ENCODE assay signal across 8 mouse cellular contexts in genomic region chr1:88424602-88425252, GRCm38 (mm10). TPM values are rescaled to one million over a fixed set of nuclear protein-coding genes. Genes with fewer than 3 reads are reported as not detected.
A peak's percentile ranks its signal among the peaks of the same experiment; 100 is the strongest.
DNase-seq lines count a peak whose midpoint lies in the region; ATAC-seq and TF ChIP-seq lines count a peak whose summit lies in the region.

No protein-coding gene starts in this region.

- peak; percentile 97 for TF ChIP-seq CTCF in kidney, postnatal 0 days (IDR thresholded peaks at IDR 0.05; ENCODE audit: low read depth)

- no peak overlapping the region for H3K4me3 ChIP-seq in kidney, postnatal 0 days (replicated peaks; ENCODE audit: low read depth, low read length)
- H3K4me3 ChIP-seq in liver, embryonic 11.5 days (ENCODE audit: low read depth, low read length): no peak overlapping the region
- H3K4me3 ChIP-seq in neural tube, embryonic 12.5 days: no peak overlapping the region
- no peak overlapping the region for H3K4me3 ChIP-seq in stomach, embryonic 15.5 days (replicated peaks)

- 25% methylated on average over 8 of the region's 8 CpGs for WGBS in kidney, postnatal 0 days
- WGBS in liver, embryonic 11.5 days: 23% methylated on average over 8 of the region's 8 CpGs
- 24% methylated on average over 8 of the region's 8 CpGs for WGBS in neural tube, embryonic 12.5 days
- 21% methylated on average over 8 of the region's 8 CpGs for WGBS in stomach, embryonic 15.5 days

- H3K9ac ChIP-seq in kidney, postnatal 0 days (ENCODE audit: low read depth, low read length): no peak overlapping the region
- no peak overlapping the region for H3K9ac ChIP-seq in liver, embryonic 11.5 days (ENCODE audit: low read depth, low read length)
- H3K9ac ChIP-seq in neural tube, embryonic 12.5 days: no peak overlapping the region
- no peak overlapping the region for H3K9ac ChIP-seq in stomach, embryonic 15.5 days

- H3K4me2 ChIP-seq in kidney, postnatal 0 days (ENCODE audit: low read length): no peak overlapping the region
- no peak overlapping the region for H3K4me2 ChIP-seq in liver, embryonic 11.5 days
- no peak overlapping the region for H3K4me2 ChIP-seq in neural tube, embryonic 12.5 days (replicated peaks)
- no peak overlapping the region for H3K4me2 ChIP-seq in stomach, embryonic 15.5 days

- H3K27me3 ChIP-seq in kidney, postnatal 0 days (ENCODE audit: insufficient read depth, low read length): no peaks in the 10 kb centered on the region; the same call in 1 of the 2 replicates
- H3K27me3 ChIP-seq in liver, embryonic 11.5 days (replicated peaks; ENCODE audit: control insufficient read depth, insufficient read depth, low read length): no peaks in the 10 kb centered on the region
- H3K27me3 ChIP-seq in neural tube, embryonic 12.5 days (replicated peaks): no peaks in the 10 kb centered on the region
- no peaks in the 10 kb centered on the region for H3K27me3 ChIP-seq in stomach, embryonic 15.5 days (replicated peaks)

- H3K27ac ChIP-seq in kidney, postnatal 0 days: no peak overlapping the region
- no peak overlapping the region for H3K27ac ChIP-seq in liver, embryonic 11.5 days (ENCODE audit: low read depth, low read length)
- no peak overlapping the region for H3K27ac ChIP-seq in neural tube, embryonic 12.5 days
- H3K27ac ChIP-seq in stomach, embryonic 15.5 days: no peak overlapping the region

- peak; percentile 81 to 82 for DNase-seq in B cell, adult 2 months
- peak; percentile 87 for DNase-seq in adrenal gland, postnatal 10 days
- DNase-seq in embryo, embryonic 9.5 days (ENCODE audit: extremely low spot score): peak; percentile 80
- DNase-seq in kidney, postnatal 0 days (ENCODE audit: low spot score): peak; percentile 77
- peak; percentile 72 for DNase-seq in liver, embryonic 11.5 days (ENCODE audit: low spot score)

- ATAC-seq in granulocyte monocyte progenitor cell, adult 5-6 weeks (replicated peaks; ENCODE audit: poor library complexity, severe bottlenecking): peak; percentile 86
- peak; percentile 52; the same call in 1 of the 2 replicates for ATAC-seq in kidney, postnatal 0 days (replicated peaks; ENCODE audit: low FRiP score, low read depth)
- ATAC-seq in liver, embryonic 11.5 days (replicated peaks; ENCODE audit: low FRiP score): no peak
- ATAC-seq in neural tube, embryonic 12.5 days (ENCODE audit: low FRiP score, low read depth): peak; percentile 66; the same call in 1 of the 2 replicates
- ATAC-seq in stomach, embryonic 15.5 days (ENCODE audit: insufficient read depth, low FRiP score, low read depth): peak; percentile 11; the same call in 1 of the 2 replicates

- no peaks in the 10 kb centered on the region for H3K9me3 ChIP-seq in kidney, postnatal 0 days (replicated peaks; ENCODE audit: low read length)
- H3K9me3 ChIP-seq in liver, embryonic 11.5 days (ENCODE audit: control insufficient read depth, low read length): no peaks in the 10 kb centered on the region
- no peaks in the 10 kb centered on the region for H3K9me3 ChIP-seq in neural tube, embryonic 12.5 days
- H3K9me3 ChIP-seq in stomach, embryonic 15.5 days: no peaks in the 10 kb centered on the region

- H3K4me1 ChIP-seq in kidney, postnatal 0 days (replicated peaks; ENCODE audit: insufficient read depth, low read length): no peaks in the 10 kb centered on the region
- H3K4me1 ChIP-seq in liver, embryonic 11.5 days (replicated peaks; ENCODE audit: control insufficient read depth, insufficient read depth, low read length): no peaks in the 10 kb centered on the region
- H3K4me1 ChIP-seq in neural tube, embryonic 12.5 days: 0 out of 2 replicates have a peak, but pooled peaks cover 5% of the 10 kb centered on the region
- H3K4me1 ChIP-seq in stomach, embryonic 15.5 days: no peaks in the 10 kb centered on the region

- H3K36me3 ChIP-seq in kidney, postnatal 0 days (ENCODE audit: insufficient read depth, low read length): no peaks in the 10 kb centered on the region
- H3K36me3 ChIP-seq in liver, embryonic 11.5 days (ENCODE audit: control insufficient read depth, insufficient read depth, low read length): no peaks in the 10 kb centered on the region
- no peaks in the 10 kb centered on the region for H3K36me3 ChIP-seq in neural tube, embryonic 12.5 days
- H3K36me3 ChIP-seq in stomach, embryonic 15.5 days: no peaks in the 10 kb centered on the region

RNA-seq across cellular contexts. Expression of gene Spp2, which starts 18.0 kb away (rescaled TPM):
- total RNA-seq in adrenal gland, postnatal 10 days (2021): 100 to 1,000 TPM in 1 of 2 experiments, 10 to 100 TPM in 1; 42.3 to 106 TPM
- not detected in 2 replicates for total RNA-seq in granulocyte monocyte progenitor cell, adult 5-6 weeks (2014; fragmentation: Nextera tagmentation)
- total RNA-seq in granulocyte monocyte progenitor cell, adult 5-6 weeks (2017): not detected in 2 replicates
- polyA plus RNA-seq in kidney, postnatal 0 days (2015; fragmentation: Nextera tagmentation; extraction: Ambion mirVana): 531 and 571 TPM in 2 replicates
- polyA plus RNA-seq in liver, embryonic 11.5 days (2014; fragmentation: Nextera tagmentation; extraction: Ambion mirVana): 78.7 and 82.3 TPM in 2 replicates
- polyA plus RNA-seq in neural tube, embryonic 12.5 days (2016; fragmentation: Nextera tagmentation; extraction: Ambion mirVana): not detected in 2 replicates
- polyA plus RNA-seq in stomach, embryonic 15.5 days (2015; fragmentation: Nextera tagmentation; extraction: Ambion mirVana): 10.1 and 21.7 TPM in 2 replicates
